Mouse (Mus musculus) liver (tissue): Measurements from ENCODE around the gene Vdr.
A peak's percentile ranks its signal among the peaks of the same experiment; 100 is the strongest.

ENCODE experiments used
- DNase-seq: peaks from one replicate; pipeline ENCODE4 v3.0.0-alpha.2; 2020; ENCODE audit warnings: mixed read lengths

The Vdr gene

DNA sequence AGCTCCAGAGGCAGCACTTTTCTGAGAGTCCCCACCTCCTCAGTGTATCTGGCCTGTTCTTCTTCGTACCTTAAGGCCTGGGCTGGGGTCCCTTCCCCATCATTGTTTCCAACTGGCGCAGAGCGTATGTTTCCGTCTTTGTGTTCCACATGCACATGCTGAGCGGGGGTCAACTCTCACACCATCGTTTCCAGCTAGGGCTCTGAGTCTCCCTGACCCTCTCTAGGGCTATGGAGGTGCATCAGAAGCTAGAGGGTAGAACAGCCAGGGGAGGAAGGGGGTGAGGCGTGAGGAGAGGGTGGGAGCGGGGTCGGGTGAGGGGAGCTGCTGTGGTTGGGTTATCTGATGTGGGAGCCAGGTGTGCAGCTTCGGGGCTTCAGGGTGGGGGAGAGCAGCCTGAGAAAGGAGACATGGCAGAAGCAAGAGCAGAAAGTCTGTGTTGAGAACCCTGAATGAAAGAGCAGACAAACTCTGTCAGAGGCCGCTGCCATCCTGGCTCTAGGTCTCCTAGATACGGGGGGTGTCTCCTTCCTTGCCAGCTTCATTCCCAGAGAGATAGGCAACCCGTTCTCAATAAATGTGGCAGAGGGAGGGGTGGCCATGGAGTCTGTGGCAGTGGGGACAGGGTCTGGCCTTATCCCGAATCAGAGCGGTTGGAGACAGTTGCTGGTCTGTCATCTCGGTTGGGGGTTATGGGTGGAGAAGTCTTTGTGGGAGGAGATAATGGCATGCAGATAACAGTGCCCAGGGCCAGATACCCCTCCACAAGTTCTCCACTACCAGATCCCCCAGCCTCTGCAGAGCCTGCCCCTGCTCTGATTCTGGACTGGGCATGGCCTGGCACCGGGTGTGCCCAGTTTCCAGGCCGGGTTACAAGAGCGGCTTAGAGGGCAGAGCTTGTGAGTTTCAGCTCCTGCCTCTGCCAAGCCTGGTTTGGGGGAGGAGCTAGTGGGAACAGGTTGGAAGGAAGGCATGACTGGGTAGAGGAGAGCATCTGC is 66.1 kb downstream of the Vdr start, which contains the start of gene Hdac7:
Gene Hdac7 (minus strand): TSS at position 466 of the 998 bp plus-strand sequence.
- DNase-seq = peak; percentile 64

DNA sequence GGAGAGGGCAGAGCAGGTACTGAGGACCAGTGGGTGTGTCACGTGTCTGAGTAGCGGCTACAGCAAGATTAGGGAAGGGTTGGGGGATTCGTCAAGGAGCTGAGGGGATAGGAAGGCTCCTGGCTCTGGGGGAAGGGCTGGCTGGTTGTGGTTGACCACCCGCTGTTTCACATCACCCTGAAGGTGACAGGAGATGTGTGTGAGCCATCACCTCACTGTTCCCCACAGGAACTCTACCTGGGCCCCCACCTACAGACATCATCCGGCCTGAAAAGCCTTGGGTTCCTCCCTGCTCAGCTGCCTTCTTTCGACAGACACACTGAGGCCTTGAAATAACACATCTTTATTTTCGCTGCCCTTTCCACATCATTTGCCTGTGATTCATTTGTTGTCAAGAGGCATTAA is 67.2 kb downstream of the Vdr start:
- DNase-seq = peak; percentile 38

GRCm38 (mm10) chr15:97842058-97842457 is 68.4 kb downstream of the Vdr start:
- DNase-seq = no peak

- no peak for DNase-seq
These were observed 69.0 kb downstream of the Vdr start for GRCm38 (mm10) chr15:97841383-97841782.

- no peak for DNase-seq
These were observed 69.6 kb downstream of the Vdr start for GRCm38 (mm10) chr15:97840781-97841180.

DNA sequence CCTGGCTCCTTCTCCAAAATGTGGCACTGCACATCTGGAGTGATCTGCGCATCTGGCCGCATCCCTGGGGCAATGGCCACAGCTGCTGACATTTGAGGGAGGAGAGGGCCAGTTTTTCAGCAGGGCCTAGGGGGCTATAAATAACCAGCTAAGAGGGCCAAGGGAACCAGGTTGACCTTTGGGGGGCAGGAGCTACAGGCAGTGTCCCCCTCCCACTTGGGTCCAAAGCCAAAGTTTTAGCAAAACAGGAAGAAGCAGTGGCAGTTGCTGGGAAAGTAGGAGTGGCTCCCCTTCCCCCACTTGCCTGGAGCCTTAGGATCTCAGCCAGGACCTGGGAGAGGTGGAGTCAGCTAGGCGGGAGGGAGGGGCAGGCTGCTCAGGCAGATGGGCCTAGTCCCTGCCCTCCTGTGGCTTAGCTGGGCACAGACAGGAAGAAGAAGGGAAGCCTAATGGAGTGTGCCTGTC is 70.4 kb downstream of the Vdr start:
- peak; percentile 76 for DNase-seq

DNA sequence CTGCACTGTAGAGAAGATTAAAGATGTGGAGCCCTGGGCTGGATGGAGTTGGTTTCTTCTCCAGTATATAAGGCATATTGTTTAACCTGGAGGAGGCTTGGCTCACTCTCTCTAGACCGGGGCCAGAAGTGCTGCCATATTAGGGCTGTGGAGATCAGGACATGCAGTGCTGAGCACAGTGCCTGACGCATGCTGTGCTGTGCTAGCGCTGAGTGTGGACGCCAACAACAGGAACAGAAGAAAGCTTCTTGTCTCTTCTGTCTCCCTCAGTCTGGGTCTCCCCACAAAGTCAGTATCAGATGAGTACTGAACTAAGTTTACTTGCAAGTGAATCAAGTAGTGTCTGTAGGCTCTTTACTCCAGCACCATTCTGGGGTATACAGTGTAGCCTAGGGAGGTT is 71.0 kb downstream of the Vdr start:
- DNase-seq = no peak

DNA sequence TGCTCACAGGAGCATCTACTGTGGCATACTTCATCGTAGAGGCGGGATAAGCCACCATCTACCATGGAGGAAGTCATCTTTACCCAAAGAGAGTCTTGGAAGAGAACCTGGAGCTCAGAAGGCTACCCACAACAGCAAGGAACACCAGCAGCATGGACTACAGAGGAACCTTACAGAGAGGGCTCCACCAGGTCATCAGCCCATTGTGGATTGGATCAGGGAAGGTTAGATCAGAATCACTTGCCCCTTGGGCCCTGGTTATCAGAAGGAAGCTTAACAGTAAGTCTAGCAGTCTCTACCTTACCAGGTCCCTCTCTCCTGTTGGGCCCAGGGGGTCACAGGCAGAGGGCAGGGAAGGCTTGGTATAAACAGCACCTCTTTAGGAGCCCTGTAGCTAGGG is 71.4 kb downstream of the Vdr start:
- no peak for DNase-seq

DNA sequence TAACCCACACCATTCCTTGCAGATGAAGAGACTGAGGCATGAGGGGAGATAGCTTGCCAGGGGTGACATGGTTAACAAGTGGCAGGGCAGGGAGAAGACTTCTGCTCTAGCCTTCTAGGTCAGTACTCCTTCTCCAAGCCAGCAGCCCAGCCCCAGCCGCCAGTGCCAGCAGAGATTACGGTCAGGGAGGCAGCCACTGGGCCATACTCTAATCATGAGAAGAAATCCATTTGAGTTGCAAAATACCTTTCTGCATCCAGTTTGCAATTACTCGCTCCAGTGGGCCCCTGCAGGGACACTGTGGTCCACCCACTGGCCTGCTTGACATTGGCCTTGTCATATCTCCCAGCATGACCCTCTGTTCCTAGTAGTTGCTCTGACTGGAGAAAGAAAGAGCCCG is 72.0 kb downstream of the Vdr start:
- no peak for DNase-seq

GRCm38 (mm10) chr15:97837491-97838061 is 72.9 kb downstream of the Vdr start:
- DNase-seq = no peak

- no peak for DNase-seq
These were observed 73.6 kb downstream of the Vdr start for GRCm38 (mm10) chr15:97836894-97837247.

GRCm38 (mm10) chr15:97836153-97836893 is 74.1 kb downstream of the Vdr start:
- DNase-seq = no peak

DNA sequence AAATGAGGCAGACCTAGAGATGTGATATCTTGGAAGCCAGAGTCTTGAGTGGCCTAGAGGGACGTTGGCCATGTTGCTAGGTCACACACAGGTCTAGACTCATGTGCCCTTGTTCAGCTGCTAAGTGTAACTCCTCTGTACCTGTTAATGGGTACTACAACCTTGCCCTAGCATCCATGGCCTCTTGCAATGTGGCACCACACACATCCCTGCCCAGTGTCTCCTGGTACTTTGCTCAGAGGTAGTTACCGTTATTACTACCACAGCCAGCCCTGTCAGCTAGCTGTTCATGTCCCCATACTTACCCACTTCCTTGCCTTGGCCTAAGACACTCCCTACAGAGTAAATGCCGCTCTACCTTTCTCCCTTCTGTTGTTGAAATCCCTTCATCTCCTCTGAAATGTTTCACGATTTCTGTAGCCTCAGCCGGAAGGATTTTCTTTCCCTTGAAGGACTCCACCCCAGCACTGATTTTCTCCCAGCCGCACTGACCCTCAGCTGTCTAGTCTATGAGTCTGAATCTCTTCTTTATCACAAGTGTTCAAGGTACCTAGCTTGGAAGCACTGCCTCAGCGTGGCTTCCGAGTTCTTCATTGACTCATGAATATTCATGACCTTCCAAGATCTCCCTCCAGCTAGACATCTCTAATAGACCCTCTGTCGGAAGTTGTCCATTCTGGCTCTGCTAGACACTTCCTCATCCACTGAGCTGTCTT is 77.5 kb downstream of the Vdr start:
- no peak for DNase-seq

- DNase-seq = peak; percentile 29
These were observed 78.3 kb downstream of the Vdr start for GRCm38 (mm10) chr15:97831987-97832640.

- DNase-seq = peak; percentile 77
These were observed 79.0 kb downstream of the Vdr start for GRCm38 (mm10) chr15:97831242-97831986.

GRCm38 (mm10) chr15:97830788-97831241 is 79.6 kb downstream of the Vdr start:
- peak; percentile 43 for DNase-seq

DNA sequence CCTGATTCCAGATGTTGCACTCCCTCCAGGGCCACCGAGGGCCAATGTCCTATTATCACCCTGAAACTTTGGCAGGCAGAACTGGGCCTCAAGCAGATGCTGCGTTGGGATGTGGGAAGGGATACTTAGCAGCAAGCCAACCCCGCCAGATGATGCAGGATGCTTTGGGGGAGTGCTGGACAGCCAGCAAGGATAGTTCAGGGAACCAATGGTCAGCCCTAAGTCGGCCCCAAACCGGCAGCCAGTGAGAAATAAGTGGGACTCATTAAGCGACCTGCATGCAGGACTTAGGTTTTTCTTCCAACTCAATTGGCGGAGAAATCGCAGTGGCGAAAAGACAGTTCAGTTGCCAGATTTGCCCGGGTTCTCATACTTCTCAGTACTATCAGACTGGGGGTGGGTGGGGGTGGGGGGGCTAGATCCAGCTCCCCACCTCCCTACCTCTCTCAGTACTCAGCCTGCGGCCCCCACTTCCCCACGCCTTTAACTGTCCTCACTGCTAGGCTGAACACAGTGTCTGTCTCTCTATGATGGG is 80.1 kb downstream of the Vdr start:
- DNase-seq = no peak

DNA sequence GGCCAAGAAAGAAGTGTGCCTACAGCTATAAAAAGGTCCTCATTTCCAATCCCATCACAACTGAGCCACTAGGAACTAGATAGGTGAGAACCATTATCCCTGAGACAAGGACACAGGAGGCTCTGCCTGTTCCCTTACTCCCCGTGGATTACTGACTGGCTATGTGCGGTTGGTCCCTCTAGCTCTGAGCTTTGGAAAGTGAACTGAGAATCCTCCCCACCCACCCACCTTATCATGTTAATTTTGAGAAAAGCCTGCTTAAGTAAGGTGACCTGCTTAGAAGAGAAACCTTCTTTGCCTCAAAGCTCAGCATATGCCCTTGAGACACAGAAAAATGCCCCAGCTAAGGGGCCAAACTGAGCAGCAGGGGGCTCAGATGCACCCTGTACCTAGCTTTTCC is 81.0 kb downstream of the Vdr start:
- DNase-seq = no peak

DNA sequence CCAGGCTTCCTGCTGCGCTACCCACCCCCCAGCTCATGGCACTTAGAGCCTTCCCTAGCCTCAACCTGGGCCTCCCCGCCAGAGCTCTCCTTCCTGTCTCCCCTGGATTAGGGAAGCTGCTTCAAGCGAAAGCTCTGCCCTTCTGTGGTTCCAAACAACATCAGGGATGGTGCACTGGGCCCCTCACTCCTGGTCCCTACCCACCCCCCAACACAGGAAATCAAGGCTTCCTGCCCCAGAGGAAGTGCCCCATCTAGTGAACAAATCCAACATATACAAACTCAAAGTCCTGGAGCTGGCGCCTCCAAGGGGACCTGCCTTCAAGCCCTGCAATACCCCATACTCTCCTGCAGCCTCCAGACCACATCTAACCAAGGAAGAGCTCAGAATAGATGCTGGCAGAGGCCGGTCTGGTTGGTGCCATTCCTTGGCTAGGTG is 81.5 kb downstream of the Vdr start:
- peak; percentile 26 for DNase-seq

DNA sequence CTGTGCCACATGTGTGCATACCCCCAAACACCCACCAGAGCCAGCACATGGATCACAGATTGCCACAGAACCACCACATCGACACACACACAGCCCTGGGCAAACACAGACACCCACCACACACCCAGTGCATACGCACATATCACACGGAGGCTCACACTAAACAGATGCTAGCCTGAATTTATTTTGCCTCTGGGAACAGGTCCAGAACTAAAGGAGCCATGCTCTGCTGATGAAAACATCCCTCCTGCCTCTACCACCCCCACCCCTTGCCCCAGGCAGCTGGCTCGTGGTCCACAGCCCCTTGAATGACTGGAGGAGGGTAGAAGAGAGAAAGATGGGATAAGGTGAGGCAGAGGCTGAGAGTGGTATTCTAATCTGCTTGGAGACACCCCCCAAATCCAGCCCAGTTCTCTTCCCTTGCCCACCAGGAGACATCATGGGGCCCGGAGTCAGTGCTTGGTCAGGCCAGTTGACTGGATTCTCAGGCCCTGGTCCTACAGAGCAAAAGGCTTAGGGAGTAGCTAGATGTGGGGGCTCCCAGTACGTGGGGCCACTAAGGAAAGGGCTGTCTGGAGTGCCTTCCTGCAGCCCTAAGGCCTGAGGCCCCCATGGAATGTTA is 82.1 kb downstream of the Vdr start:
- DNase-seq = no peak
